Mouse (Mus musculus): ENCODE data around the gene Agbl4.

DNA sequence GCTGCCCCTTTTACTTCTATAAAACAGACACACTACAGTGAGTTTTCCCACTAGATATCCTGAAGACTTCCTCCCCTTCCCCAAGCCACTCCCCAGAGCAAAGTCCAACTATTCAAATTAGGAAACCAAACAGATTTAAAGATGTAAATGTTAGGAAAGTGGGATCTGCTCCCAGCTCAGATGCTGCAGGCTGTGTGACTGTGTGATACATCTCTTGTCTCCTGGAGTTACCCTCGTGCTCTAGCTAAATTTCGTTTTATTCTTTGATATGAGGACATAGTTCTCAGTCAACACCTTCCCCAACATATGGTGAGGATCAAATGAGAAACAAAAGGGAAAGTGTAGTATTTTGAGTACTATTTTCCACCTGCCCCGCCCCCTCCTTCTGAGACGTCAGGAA lies 1274.0 kb downstream of the Agbl4 start:
- TF ChIP-seq CTCF (IDR thresholded peaks at IDR 0.05; ENCODE audit: low read depth, low read length) (no peak), POLR2A (IDR thresholded peaks at IDR 0.05; ENCODE audit: extremely low read depth, insufficient read depth, low read length) (no peak)

Measured in liver, adult 2 months (tissue).